ENCODE assay signal across 37 mouse cellular contexts in the genomic region with DNA sequence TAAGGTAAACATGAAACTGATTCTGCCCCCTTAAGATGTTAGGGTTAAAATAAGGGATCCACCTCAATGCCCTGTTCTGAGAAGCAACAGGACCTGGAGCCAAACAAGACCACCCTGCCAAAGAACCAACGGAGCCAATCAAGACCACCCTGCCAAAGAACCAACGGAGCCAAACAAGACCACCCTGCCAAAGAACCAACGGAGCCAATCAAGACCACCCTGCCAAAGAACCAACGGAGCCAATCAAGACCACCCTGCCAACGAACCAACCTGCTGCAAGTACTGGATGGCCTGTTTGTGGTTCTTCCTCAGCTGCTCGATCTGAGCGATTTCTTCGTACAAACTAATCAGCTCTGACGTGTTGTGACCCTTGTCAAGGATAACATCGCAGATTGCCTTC. TPM values are rescaled to one million over a fixed set of nuclear protein-coding genes. Genes with fewer than 3 reads are reported as not detected.
"Had no signal": no experiment of that assay in that cellular context is flagged by ENCODE, and none has a peak within 500 bp of the region (broad histone marks: within the 10 kb centered on the region; RNA-seq: fewer than 3 reads in every experiment).

No protein-coding gene starts in this region.

RNA-seq across cellular contexts. Expression of a gene that starts 25.1 kb away (rescaled TPM):
- total RNA-seq: left cerebral cortex, postnatal 10 days; left cerebral cortex, postnatal 14 days; left cerebral cortex, postnatal 25 days; left cerebral cortex, postnatal 36 days; liver, adult 2 months; megakaryocyte progenitor cell, adult 5-6 weeks; megakaryocyte, adult 5-6 weeks; megakaryocyte-erythroid progenitor cell, adult 5-6 weeks; midbrain, postnatal 0 days had no signal
- polyA plus RNA-seq: limb, embryonic 10.5 days; limb, embryonic 11.5 days; limb, embryonic 12.5 days; limb, embryonic 13.5 days; limb, embryonic 14.5 days; limb, embryonic 15.5 days; liver, adult 2 months; liver, embryonic 11.5 days; liver, embryonic 12.5 days; liver, embryonic 13.5 days; liver, embryonic 14.5 days; liver, embryonic 15.5 days; liver, embryonic 16.5 days; liver, postnatal 0 days; lung, adult 2 months; lung, embryonic 14.5 days; lung, embryonic 15.5 days; lung, embryonic 16.5 days; lung, postnatal 0 days; macrophage; midbrain, embryonic 10.5 days; midbrain, embryonic 11.5 days; midbrain, embryonic 12.5 days; midbrain, embryonic 13.5 days; midbrain, embryonic 14.5 days; midbrain, embryonic 15.5 days; midbrain, postnatal 0 days; myocyte; neural tube, embryonic 11.5 days; neural tube, embryonic 12.5 days had no signal
